Mouse (Mus musculus) cortical plate, adult 2 months (tissue): ENCODE results near the gene Cep104. TPM values are rescaled to one million over a fixed set of nuclear protein-coding genes. Genes with fewer than 3 reads are reported as not detected.

Source experiments
- H3K27ac ChIP-seq: fragments of 200-500 bp; 2 replicates; pipeline ENCODE4 v1.5.1; 2012; ENCODE audit warnings: low read length, control low read depth, inconsistent platforms; ENCODE audit not compliant: insufficient read depth
- H3K4me1 ChIP-seq: fragments of 200-500 bp; 2 replicates; pipeline ENCODE4 v1.6.1; 2011; ENCODE audit warnings: low read length; ENCODE audit not compliant: control insufficient read depth, insufficient read depth
- H3K4me3 ChIP-seq: fragments of 200-500 bp; 2 replicates; pipeline ENCODE4 v1.5.1; 2011; ENCODE audit warnings: mild to moderate bottlenecking, low read length, control low read depth; ENCODE audit not compliant: insufficient read depth
- CTCF ChIP-seq: fragments of 200-500 bp; IDR thresholded peaks from 2 replicates; pipeline ENCODE4 v1.5.1; 2011; ENCODE audit warnings: mild to moderate bottlenecking, control low read depth, low read length; ENCODE audit not compliant: insufficient read depth; ENCODE audit errors: extremely low read depth
- POLR2A ChIP-seq: fragments of 200-500 bp; IDR thresholded peaks from 2 replicates; pipeline ENCODE4 v1.6.1; 2011; ENCODE audit warnings: mild to moderate bottlenecking, low read length, control low read depth; ENCODE audit not compliant: insufficient read depth; ENCODE audit errors: extremely low read depth
- polyA plus RNA-seq: library from polyadenylated mRNA; depleted of rRNA; stranded (reverse); fragments of >200 nt; gene quantifications from 2 replicates; pipeline ENCODE4 v1.2.3, GENCODE M21; 2012

The Cep104 gene
- polyA plus RNA-seq, 1 experiment = 21.9 TPM

GRCm38 (mm10) chr4:154012132-154012882, 37.3 kb downstream of the Cep104 start:
- Histone ChIP-seq H3K27ac (peak overlapping the region; percentile 47; the same call in 1 of the 2 replicates), H3K4me3 (peak overlapping the region; percentile 90), H3K4me1 (peaks cover 7% of the 10 kb centered on the region)
- TF ChIP-seq POLR2A (0 out of 2 replicates have a peak, but pooled peaks have one; percentile 18), CTCF (no peak)

- H3K4me1 ChIP-seq = peaks cover 7% of the 10 kb centered on the region
- H3K27ac ChIP-seq = no peak overlapping the region
- H3K4me3 ChIP-seq = no peak overlapping the region
- no peak for TF ChIP-seq CTCF
- no peak for TF ChIP-seq POLR2A
Observed at GRCm38 (mm10) chr4:154015476-154015875, 40.5 kb downstream of the Cep104 start.

DNA sequence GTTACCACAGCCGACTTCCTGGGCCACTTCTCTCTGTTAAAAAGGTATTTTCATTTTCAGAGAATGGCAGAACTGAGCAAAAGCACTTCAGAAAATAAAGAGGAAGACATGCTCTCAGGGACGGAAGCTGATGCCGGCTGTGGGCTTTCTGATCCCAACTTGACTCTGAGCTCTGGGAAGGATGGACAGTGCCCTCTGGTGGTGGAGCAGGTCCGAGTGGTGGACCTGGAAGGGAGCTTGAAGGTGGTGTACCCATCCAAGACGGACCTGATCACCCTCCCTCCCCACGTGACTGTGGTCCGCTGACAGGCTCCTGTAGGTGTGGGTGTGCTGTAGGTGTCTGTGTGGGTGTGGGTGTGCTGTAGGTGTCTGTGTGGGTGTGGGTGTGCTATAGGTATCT, 44.6 kb downstream of the Cep104 start:
- H3K4me1 ChIP-seq = peaks cover 9% of the 10 kb centered on the region
- peak overlapping the region; percentile 18; the same call in 1 of the 2 replicates for H3K27ac ChIP-seq
- TF ChIP-seq CTCF (peak; percentile 56), POLR2A (no peak)
- no peak overlapping the region for H3K4me3 ChIP-seq

GRCm38 (mm10) chr4:154021432-154021831, 46.4 kb downstream of the Cep104 start:
- TF ChIP-seq CTCF (no peak), POLR2A (no peak)
- H3K4me3 ChIP-seq = no peak overlapping the region
- H3K27ac ChIP-seq = no peak overlapping the region
- peaks cover 11% of the 10 kb centered on the region for H3K4me1 ChIP-seq

- Histone ChIP-seq H3K4me1 (peaks cover 11% of the 10 kb centered on the region), H3K4me3 (no peak overlapping the region), H3K27ac (peak overlapping the region; percentile 83)
- TF ChIP-seq POLR2A = no peak
- TF ChIP-seq CTCF = no peak
Observed at GRCm38 (mm10) chr4:154022407-154022806, 47.4 kb downstream of the Cep104 start.

- H3K27ac ChIP-seq = peak overlapping the region; percentile 83
- TF ChIP-seq CTCF = no peak
- TF ChIP-seq POLR2A = no peak
- no peak overlapping the region for H3K4me3 ChIP-seq
- peaks cover 11% of the 10 kb centered on the region for H3K4me1 ChIP-seq
Observed at GRCm38 (mm10) chr4:154022844-154023243, 47.9 kb downstream of the Cep104 start.

- Histone ChIP-seq H3K4me1 (peaks cover 11% of the 10 kb centered on the region), H3K27ac (peak overlapping the region; percentile 83), H3K4me3 (no peak overlapping the region)
- TF ChIP-seq POLR2A (no peak), CTCF (no peak)
Observed at GRCm38 (mm10) chr4:154023754-154024601, 49.0 kb downstream of the Cep104 start.

- Histone ChIP-seq H3K4me3 (peak overlapping the region; percentile 20), H3K27ac (peak overlapping the region; percentile 83), H3K4me1 (peaks cover 11% of the 10 kb centered on the region)
- TF ChIP-seq CTCF (no peak), POLR2A (no peak)
Observed at GRCm38 (mm10) chr4:154024729-154025521, 49.9 kb downstream of the Cep104 start.
